Mouse (Mus musculus): ENCODE results near the gene Hspa1l. TPM values are rescaled to one million over a fixed set of nuclear protein-coding genes. Genes with fewer than 3 reads are reported as not detected.
"Not testable (repeated sequence)": the region's sequence is repeated elsewhere in the genome, so short reads cannot be mapped to it uniquely, and the experiment has no call there.

Hspa1l gene
- total and polyA plus RNA-seq, 3 experiments = 0.15 to 1.6 TPM; not detected in 1

DNA sequence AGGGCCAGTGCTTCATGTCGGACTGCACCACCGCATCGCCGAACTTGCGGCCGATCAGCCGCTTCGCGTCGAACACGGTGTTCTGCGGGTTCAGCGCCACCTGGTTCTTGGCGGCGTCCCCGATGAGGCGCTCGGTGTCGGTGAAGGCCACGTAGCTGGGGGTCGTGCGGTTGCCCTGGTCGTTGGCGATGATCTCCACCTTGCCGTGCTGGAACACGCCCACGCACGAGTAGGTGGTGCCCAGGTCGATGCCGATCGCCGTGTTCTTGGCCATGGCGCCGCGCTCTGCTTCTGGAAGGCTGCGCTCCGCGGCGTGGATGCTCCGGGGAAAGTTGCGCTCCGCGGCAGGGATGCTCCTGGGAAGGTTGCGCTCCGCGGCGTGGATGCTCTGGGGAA, 13.8 kb upstream of the Hspa1l start:
- not testable (repeated sequence) for H3K36me3 ChIP-seq (ENCODE audit: control insufficient read depth in 1 of 2, insufficient read depth in 2 of 2, low read length in 2 of 2); H3K4me3 ChIP-seq (ENCODE audit: control insufficient read depth in 1 of 2, insufficient read depth in 1 of 2, low read depth in 2 of 2, low read length in 2 of 2); H3K9ac ChIP-seq (ENCODE audit: control insufficient read depth, low read depth, low read length, poor library complexity, severe bottlenecking); H3K27me3 ChIP-seq (ENCODE audit: control insufficient read depth in 1 of 2, insufficient read depth in 2 of 2, low read length in 2 of 2); DNase-seq (ENCODE audit: low read depth, low spot score); H3K27ac ChIP-seq (ENCODE audit: control insufficient read depth, low read depth, low read length); H3K9me3 ChIP-seq (replicated peaks; ENCODE audit: insufficient read depth, low read length); H3K4me1 ChIP-seq (ENCODE audit: control insufficient read depth in 1 of 2, insufficient read depth in 2 of 2, low read length in 2 of 2); H3K79me2 ChIP-seq (ENCODE audit: control insufficient read depth, insufficient read depth, low read length, poor library complexity)

- not testable (repeated sequence) for H3K4me3 ChIP-seq (ENCODE audit: control insufficient read depth in 1 of 2, insufficient read depth in 1 of 2, low read depth in 2 of 2, low read length in 2 of 2); H3K79me2 ChIP-seq (ENCODE audit: control insufficient read depth, insufficient read depth, low read length, poor library complexity); H3K9ac ChIP-seq (ENCODE audit: control insufficient read depth, low read depth, low read length, poor library complexity, severe bottlenecking); DNase-seq (ENCODE audit: low read depth, low spot score); H3K27ac ChIP-seq (ENCODE audit: control insufficient read depth, low read depth, low read length); H3K9me3 ChIP-seq (replicated peaks; ENCODE audit: insufficient read depth, low read length); H3K36me3 ChIP-seq (ENCODE audit: control insufficient read depth in 1 of 2, insufficient read depth in 2 of 2, low read length in 2 of 2); H3K4me1 ChIP-seq (ENCODE audit: control insufficient read depth in 1 of 2, insufficient read depth in 2 of 2, low read length in 2 of 2); H3K27me3 ChIP-seq (ENCODE audit: control insufficient read depth in 1 of 2, insufficient read depth in 2 of 2, low read length in 2 of 2)
Measured at GRCm38 (mm10) chr17:34959130-34959778, 13.2 kb upstream of the Hspa1l start, which contains the start of gene Hspa1b. Hspa1b (minus strand) TSS chr17:34959238.

DNA sequence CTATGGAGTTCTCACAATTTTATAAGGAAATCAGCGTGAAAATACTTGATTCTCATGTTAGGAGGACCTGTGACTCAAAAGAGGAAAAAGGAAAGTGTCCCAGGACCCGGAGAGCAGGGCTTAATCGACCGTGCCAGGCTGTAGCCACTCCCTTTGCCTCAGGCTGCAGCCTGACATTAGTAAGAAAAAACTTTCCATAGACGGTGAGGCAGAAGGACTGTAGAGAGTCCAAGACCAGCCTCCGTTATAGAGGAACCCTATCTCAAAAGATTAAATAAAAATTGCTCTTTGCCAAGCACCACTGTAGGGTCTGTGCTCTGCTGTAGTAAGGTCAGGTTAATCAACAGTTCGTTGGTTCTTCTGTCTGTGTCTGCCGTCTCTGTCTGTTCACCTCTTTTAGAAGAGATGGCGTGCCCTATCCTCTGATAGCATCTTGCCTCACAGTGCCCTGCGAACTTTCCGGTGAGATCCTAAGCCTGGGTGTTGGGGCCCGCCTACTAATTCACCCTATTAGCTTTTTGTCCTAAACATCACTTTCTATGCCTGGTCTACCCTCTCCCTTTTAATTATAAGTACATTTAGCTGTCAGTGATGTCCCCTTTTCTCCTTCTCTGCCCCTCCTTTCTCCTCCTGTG, 12.5 kb upstream of the Hspa1l start:
- no peak overlapping the region for H3K4me3 ChIP-seq (ENCODE audit: control insufficient read depth in 1 of 2, insufficient read depth in 1 of 2, low read depth in 2 of 2, low read length in 2 of 2)
- H3K36me3 ChIP-seq (ENCODE audit: control insufficient read depth in 1 of 2, insufficient read depth in 2 of 2, low read length in 2 of 2) = no peaks in the 10 kb centered on the region
- TF ChIP-seq RCOR1 (IDR thresholded peaks at IDR 0.05; ENCODE audit: low read depth, low read length) (no peak), TBP (IDR thresholded peaks at IDR 0.05; ENCODE audit: low read depth, low read length) (no peak), GABPA (IDR thresholded peaks at IDR 0.05; ENCODE audit: low read depth, low read length) (no peak), ELF1 (IDR thresholded peaks at IDR 0.05; ENCODE audit: low read depth, low read length) (no peak), EP300 (IDR thresholded peaks at IDR 0.05; ENCODE audit: low read depth in 1 of 2, low read length in 2 of 2) (no peak), POLR2AphosphoS2 (IDR thresholded peaks at IDR 0.05; ENCODE audit: low read length) (no peak), TAL1 (IDR thresholded peaks at IDR 0.05; ENCODE audit: low read length) (no peak), MYC (IDR thresholded peaks at IDR 0.05; ENCODE audit: low read depth, low read length) (no peak), RAD21 (IDR thresholded peaks at IDR 0.05; ENCODE audit: low read depth, low read length) (no peak), CHD2 (IDR thresholded peaks at IDR 0.05; ENCODE audit: low read length) (no peak), SIN3A (IDR thresholded peaks at IDR 0.05; ENCODE audit: low read length) (no peak), MAX (IDR thresholded peaks at IDR 0.05; ENCODE audit: low read length) (no peak)
- H3K9me3 ChIP-seq (replicated peaks; ENCODE audit: insufficient read depth, low read length) = no peaks in the 10 kb centered on the region
- H3K9ac ChIP-seq (ENCODE audit: control insufficient read depth, low read depth, low read length, poor library complexity, severe bottlenecking) = no peak overlapping the region
- DNase-seq (ENCODE audit: low read depth, low spot score) = no peak
- no peak overlapping the region for H3K27ac ChIP-seq (ENCODE audit: control insufficient read depth, low read depth, low read length)
- H3K79me2 ChIP-seq (ENCODE audit: control insufficient read depth, insufficient read depth, low read length, poor library complexity) = no peaks in the 10 kb centered on the region
- H3K4me1 ChIP-seq (ENCODE audit: control insufficient read depth in 1 of 2, insufficient read depth in 2 of 2, low read length in 2 of 2) = no peaks in the 10 kb centered on the region
- no peaks in the 10 kb centered on the region for H3K27me3 ChIP-seq (ENCODE audit: control insufficient read depth in 1 of 2, insufficient read depth in 2 of 2, low read length in 2 of 2)

Data from MEL (cell line).